9 mouse cellular contexts compared by ENCODE assay signal in genomic region chr1:163308631-163309030, GRCm38 (mm10). TPM values are rescaled to one million over a fixed set of nuclear protein-coding genes. Genes with fewer than 3 reads are reported as not detected.
DNase-seq lines count a peak whose midpoint lies in the region; ATAC-seq and TF ChIP-seq lines count a peak whose summit lies in the region.
"Had no signal": no experiment of that assay in that cellular context is flagged by ENCODE, and none has a peak within 500 bp of the region (broad histone marks: within the 10 kb centered on the region; RNA-seq: fewer than 3 reads in every experiment).

No protein-coding gene starts in this region.

- no peak for TF ChIP-seq EP300 in heart, adult 2 months (IDR thresholded peaks at IDR 0.05; ENCODE audit: insufficient read depth, low read depth, low read length)

- no peak for DNase-seq in heart, embryonic 10.5 days (ENCODE audit: low spot score)
- no peak for DNase-seq in heart, adult 2 months
- DNase-seq in embryo, embryonic 10.5 days (ENCODE audit: low spot score): peak; percentile 80
- DNase-seq in midbrain, embryonic 14.5 days: peak; percentile 70
- DNase-seq in left cerebral cortex, adult 18-20 months (ENCODE audit: low spot score in 2 of 2): no peak
- no peak for DNase-seq in left cerebral cortex, adult 11 months (ENCODE audit: low spot score)
- no peak for DNase-seq in lung, postnatal 4 days

- no peak for TF ChIP-seq CTCF in heart, adult 2 months (IDR thresholded peaks at IDR 0.05)

- no peak for ATAC-seq in hindbrain, embryonic 15.5 days (ENCODE audit: low FRiP score, low read depth)
- peak; percentile 34 for ATAC-seq in midbrain, embryonic 14.5 days (ENCODE audit: low FRiP score, low TSS enrichment)

- no peaks in the 10 kb centered on the region for H3K36me3 ChIP-seq in heart, embryonic 10.5 days
- H3K36me3 ChIP-seq in heart, adult 2 months (ENCODE audit: control insufficient read depth, insufficient read depth, low read length): no peaks in the 10 kb centered on the region
- no peaks in the 10 kb centered on the region for H3K36me3 ChIP-seq in hindbrain, embryonic 15.5 days
- no peaks in the 10 kb centered on the region for H3K36me3 ChIP-seq in midbrain, embryonic 14.5 days (ENCODE audit: control insufficient read depth, insufficient read depth, low read length)

- H3K27ac ChIP-seq in heart, embryonic 10.5 days: no peak overlapping the region
- H3K27ac ChIP-seq in heart, adult 2 months: no peak overlapping the region
- H3K27ac ChIP-seq in hindbrain, embryonic 15.5 days (replicated peaks): no peak overlapping the region
- H3K27ac ChIP-seq in midbrain, embryonic 14.5 days (replicated peaks; ENCODE audit: low read depth, low read length): no peak overlapping the region
- H3K27ac ChIP-seq: liver, embryonic 14.5 days had no signal

- peak overlapping the region; percentile 54 for H3K4me2 ChIP-seq in hindbrain, embryonic 15.5 days
- H3K4me2 ChIP-seq in midbrain, embryonic 14.5 days (ENCODE audit: low read length): peak overlapping the region; percentile 41

- H3K79me2 ChIP-seq in heart, adult 2 months (replicated peaks; ENCODE audit: control insufficient read depth, insufficient read depth, low read length): no peaks in the 10 kb centered on the region; the same call in 1 of the 2 replicates

- peaks cover 55% of the 10 kb centered on the region for H3K27me3 ChIP-seq in heart, embryonic 10.5 days (ENCODE audit: insufficient read depth, poor library complexity, severe bottlenecking)
- peaks cover 2% of the 10 kb centered on the region; the same call in 1 of the 2 replicates for H3K27me3 ChIP-seq in heart, adult 2 months (ENCODE audit: control insufficient read depth, insufficient read depth, low read length)
- H3K27me3 ChIP-seq in hindbrain, embryonic 15.5 days: peaks cover 62% of the 10 kb centered on the region
- H3K27me3 ChIP-seq in midbrain, embryonic 14.5 days (ENCODE audit: control insufficient read depth, insufficient read depth, low read length): peaks cover 65% of the 10 kb centered on the region

- H3K4me1 ChIP-seq in heart, embryonic 10.5 days: peaks cover 15% of the 10 kb centered on the region; the same call in 1 of the 2 replicates
- no peaks in the 10 kb centered on the region; the same call in 1 of the 2 replicates for H3K4me1 ChIP-seq in heart, adult 2 months (ENCODE audit: control insufficient read depth, insufficient read depth, low read length)
- peaks cover 28% of the 10 kb centered on the region for H3K4me1 ChIP-seq in hindbrain, embryonic 15.5 days (replicated peaks)
- H3K4me1 ChIP-seq in midbrain, embryonic 14.5 days (ENCODE audit: control insufficient read depth, insufficient read depth, low read length): peaks cover 11% of the 10 kb centered on the region

- 2% methylated on average over 24 of the region's 24 CpGs for WGBS in heart, embryonic 10.5 days
- 42% methylated on average over 24 of the region's 24 CpGs for WGBS in heart, adult 2 months
- WGBS in hindbrain, embryonic 15.5 days: 2% methylated on average over 24 of the region's 24 CpGs
- under 1% methylated on average over 24 of the region's 24 CpGs for WGBS in midbrain, embryonic 14.5 days

- no peak for TF ChIP-seq POLR2A in heart, adult 2 months (IDR thresholded peaks at IDR 0.05; ENCODE audit: insufficient read depth, low read depth, low read length)

- H3K9me3 ChIP-seq in heart, embryonic 10.5 days: no peaks in the 10 kb centered on the region
- H3K9me3 ChIP-seq in hindbrain, embryonic 15.5 days: no peaks in the 10 kb centered on the region
- no peaks in the 10 kb centered on the region for H3K9me3 ChIP-seq in midbrain, embryonic 14.5 days (ENCODE audit: control insufficient read depth, low read length)

- H3K4me3 ChIP-seq in heart, embryonic 10.5 days: peak overlapping the region; percentile 73
- H3K4me3 ChIP-seq in heart, adult 2 months: no peak overlapping the region
- H3K4me3 ChIP-seq in hindbrain, embryonic 15.5 days: peak overlapping the region; percentile 26
- H3K4me3 ChIP-seq in midbrain, embryonic 14.5 days (replicated peaks; ENCODE audit: low read depth, low read length): peak overlapping the region; percentile 14

- intact Hi-C loops in heart, adult 2 months (cut with DNase I): no loop called here

- H3K9ac ChIP-seq in heart, adult 2 months (ENCODE audit: low read depth, low read length): no peak overlapping the region
- H3K9ac ChIP-seq in hindbrain, embryonic 15.5 days: no peak overlapping the region
- H3K9ac ChIP-seq in midbrain, embryonic 14.5 days (replicated peaks; ENCODE audit: low read length): no peak overlapping the region
- H3K9ac ChIP-seq: liver, embryonic 14.5 days had no signal

RNA-seq across cellular contexts. Expression of gene Prrx1, which starts 4.9 kb away (rescaled TPM):
- 7.9 and 20.3 TPM in 2 replicates for polyA plus RNA-seq in heart, embryonic 10.5 days (2016; fragmentation: Nextera tagmentation; extraction: Ambion mirVana)
- 10 to 100 TPM; 28.1 to 29.5 TPM for total RNA-seq in heart, adult 2 months (2021)
- polyA plus RNA-seq in heart, adult 2 months (2012; rRNA removed): 15.0 and 28.6 TPM in 2 replicates
- 4.1 and 5.2 TPM in 2 replicates for polyA plus RNA-seq in hindbrain, embryonic 15.5 days (2015; fragmentation: Nextera tagmentation; extraction: Ambion mirVana)
- polyA plus RNA-seq in midbrain, embryonic 14.5 days (2014; fragmentation: Nextera tagmentation; extraction: Ambion mirVana): 0.84 and 3.5 TPM in 2 replicates
- total RNA-seq in left cerebral cortex, adult 18-20 months (2021): 1 to 10 TPM; 5.9 to 6.1 TPM

Comparison
In these comparisons a context has a peak if more than half of its experiments do, and no peak if none do; other contexts are left out.
1. DNase-seq: peak in embryo, embryonic 10.5 days (single experiment) and midbrain, embryonic 14.5 days (single experiment); none in heart, embryonic 10.5 days (single experiment), heart, adult 2 months (0 of 2), left cerebral cortex, adult 18-20 months (0 of 2), left cerebral cortex, adult 11 months (single experiment) and lung, postnatal 4 days (0 of 2).